Mouse (Mus musculus) spleen, postnatal 10 days (tissue): ENCODE data around the gene Nudt9.

Source experiments
- DNase-seq, 2 experiments: peaks; one replicate each; pipeline ENCODE4 v3.0.0; 2021 to 2022; ENCODE audit warnings: low spot score in 2 of 2

The Nudt9 gene

GRCm38 (mm10) chr5:104077508-104077907 is 31.4 kb downstream of the Nudt9 start, which contains the start of gene Gm17660:
TSS of gene Gm17660 (minus strand) at chr5:104077608.
- no peak for DNase-seq

GRCm38 (mm10) chr5:104080736-104081135 is 34.6 kb downstream of the Nudt9 start:
- DNase-seq: no peak

GRCm38 (mm10) chr5:104085366-104085765 is 39.3 kb downstream of the Nudt9 start:
- DNase-seq: no peak

DNA sequence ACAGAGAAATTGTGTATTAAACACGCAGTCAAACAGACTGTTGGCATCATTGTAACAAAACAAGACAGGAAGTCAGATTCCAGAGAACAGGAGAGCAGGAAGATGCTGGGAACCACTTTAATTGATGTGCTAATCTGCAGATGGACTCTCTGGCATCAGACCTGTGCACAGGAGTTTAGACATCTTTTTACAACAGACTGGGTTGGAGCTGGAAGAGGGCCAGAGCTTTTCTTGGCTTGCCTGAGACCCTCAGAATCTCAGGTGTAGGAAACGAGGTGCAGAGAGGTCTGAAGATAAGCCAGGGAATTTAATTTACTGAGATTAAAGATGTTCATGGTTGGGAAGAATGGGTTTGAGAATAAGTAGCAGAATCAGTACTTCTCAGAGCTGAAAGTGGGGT is 43.6 kb downstream of the Nudt9 start:
- DNase-seq: no peak

- no peak for DNase-seq
These were observed 49.4 kb downstream of the Nudt9 start for GRCm38 (mm10) chr5:104095416-104096077.

DNA sequence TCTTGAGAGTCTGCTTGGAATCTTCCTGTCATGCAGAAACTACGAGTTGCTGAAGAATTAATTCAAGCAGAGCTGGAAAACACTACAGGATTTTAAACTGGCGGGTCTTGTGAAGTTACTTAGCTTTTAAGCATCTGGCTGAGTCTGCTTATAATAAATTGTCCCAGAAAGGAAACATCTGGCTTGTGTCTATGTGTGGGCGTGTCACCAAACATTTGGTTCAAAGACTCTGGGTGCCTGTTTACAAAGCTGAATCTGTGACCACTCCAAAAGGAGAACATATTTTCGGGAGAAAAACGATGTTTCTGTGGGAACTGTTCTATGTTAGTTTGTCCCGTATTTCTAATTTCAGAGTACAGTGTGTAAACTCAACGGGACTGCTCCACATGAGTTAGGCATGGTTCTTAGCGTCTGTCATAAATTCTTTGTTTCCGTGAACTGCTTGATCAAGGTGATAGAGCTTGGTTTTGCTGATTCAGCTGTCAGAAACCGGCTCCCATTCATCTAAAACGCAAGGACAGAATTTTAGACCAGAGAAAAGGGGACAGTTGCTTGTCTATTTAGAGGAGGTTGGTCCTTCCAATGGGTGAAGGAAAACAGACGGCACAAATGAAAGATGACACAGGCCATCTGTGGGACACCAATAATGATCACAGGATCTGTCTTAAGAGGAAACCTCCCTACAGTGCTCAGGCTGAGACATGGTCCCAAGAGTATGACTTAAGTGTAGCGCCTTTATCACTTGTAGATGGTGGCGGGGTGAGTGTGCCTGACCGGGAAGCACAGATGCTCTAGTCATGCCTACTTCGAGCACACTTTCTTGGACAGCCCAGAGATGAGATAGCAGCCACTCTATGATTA is 50.2 kb downstream of the Nudt9 start:
- DNase-seq: no peak

- no peak for DNase-seq
These were observed 55.8 kb downstream of the Nudt9 start for GRCm38 (mm10) chr5:104101678-104102531.

- DNase-seq: no peak
These were observed 57.1 kb downstream of the Nudt9 start for GRCm38 (mm10) chr5:104103171-104103570.

GRCm38 (mm10) chr5:104104111-104104510 is 58.0 kb downstream of the Nudt9 start:
- DNase-seq: no peak

GRCm38 (mm10) chr5:104108127-104108875 is 62.2 kb downstream of the Nudt9 start:
- DNase-seq: no peak

DNA sequence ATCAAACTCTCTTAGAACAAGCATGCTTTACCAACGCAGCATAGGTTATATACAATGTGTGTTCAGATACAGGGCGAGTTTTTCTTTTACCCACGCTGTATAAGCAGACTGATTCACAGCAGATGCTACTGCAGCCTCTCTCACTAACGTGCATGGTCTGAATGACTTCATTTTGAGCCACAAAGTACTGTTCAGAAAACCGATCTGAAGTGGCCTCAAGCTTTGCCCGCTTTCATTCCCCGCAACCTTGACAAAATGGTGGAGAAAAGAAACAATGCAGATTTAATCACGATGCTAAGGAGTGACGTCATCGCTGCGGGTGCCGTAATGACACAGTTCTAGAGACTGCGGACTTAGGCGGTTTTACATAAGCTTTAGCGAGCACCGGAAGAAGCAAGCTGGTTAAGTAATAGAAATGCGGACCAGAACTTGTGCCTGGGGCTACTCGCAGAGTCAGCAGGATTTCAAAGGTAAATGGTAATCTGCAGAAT is 62.8 kb downstream of the Nudt9 start:
- DNase-seq: no peak

- no peak for DNase-seq
These were observed 63.4 kb downstream of the Nudt9 start for GRCm38 (mm10) chr5:104109516-104109915.

DNA sequence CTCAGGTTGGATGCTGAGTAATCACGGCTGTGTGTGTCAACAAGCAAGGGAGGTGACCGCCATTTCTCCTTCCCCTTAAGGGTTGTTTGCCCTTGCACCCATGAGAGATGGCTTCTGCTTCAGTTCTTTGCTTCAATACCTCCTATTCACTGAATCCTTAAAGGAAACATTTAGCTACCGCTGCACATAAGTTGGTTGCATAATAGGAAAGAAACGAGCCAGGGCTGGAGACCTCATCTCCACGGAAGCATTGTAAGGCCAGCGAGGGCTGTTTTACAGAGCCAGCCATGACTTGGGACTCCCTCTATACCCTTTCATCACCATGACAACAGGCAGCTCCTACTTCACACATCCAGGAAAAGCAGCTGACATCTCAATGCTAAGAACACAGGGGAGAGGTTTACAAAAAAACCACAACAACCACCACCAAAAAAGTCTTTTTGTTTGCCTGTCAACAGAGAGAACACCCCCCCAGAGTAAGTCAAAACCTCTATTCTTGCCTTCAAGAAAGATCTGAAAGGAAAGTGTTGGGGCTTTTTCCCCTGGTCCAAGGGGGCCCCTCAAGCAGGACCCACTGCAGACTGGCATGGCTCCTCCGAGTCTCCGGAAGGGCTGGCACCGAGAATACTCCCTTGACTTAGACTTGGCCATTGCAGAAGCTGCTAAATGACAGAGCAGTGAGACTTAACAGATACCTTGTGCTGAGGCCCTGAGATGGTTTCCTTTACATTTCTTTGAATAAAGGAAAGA is 64.2 kb downstream of the Nudt9 start:
- no peak for DNase-seq

DNA sequence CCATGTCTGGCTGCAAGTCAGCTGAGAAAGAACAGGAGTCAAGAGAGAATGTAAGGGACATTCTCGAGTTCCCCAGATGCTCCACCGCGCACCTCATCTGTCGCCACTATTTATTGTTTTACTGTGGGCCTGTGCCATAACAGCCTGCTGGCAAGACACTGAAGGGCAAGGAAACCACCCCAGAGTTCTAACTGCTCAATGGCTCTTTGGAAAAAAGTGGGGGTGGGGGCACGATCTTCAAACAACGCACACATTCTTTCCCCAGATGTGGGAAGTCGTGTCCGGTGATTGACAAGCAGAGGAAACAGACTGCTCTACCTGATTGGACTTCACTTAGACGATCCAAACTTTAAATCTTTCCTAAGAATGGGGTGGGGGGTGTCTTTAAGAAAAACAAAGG is 65.9 kb downstream of the Nudt9 start:
- DNase-seq: no peak

- DNase-seq: no peak
These were observed 66.4 kb downstream of the Nudt9 start for GRCm38 (mm10) chr5:104112511-104112910.

DNA sequence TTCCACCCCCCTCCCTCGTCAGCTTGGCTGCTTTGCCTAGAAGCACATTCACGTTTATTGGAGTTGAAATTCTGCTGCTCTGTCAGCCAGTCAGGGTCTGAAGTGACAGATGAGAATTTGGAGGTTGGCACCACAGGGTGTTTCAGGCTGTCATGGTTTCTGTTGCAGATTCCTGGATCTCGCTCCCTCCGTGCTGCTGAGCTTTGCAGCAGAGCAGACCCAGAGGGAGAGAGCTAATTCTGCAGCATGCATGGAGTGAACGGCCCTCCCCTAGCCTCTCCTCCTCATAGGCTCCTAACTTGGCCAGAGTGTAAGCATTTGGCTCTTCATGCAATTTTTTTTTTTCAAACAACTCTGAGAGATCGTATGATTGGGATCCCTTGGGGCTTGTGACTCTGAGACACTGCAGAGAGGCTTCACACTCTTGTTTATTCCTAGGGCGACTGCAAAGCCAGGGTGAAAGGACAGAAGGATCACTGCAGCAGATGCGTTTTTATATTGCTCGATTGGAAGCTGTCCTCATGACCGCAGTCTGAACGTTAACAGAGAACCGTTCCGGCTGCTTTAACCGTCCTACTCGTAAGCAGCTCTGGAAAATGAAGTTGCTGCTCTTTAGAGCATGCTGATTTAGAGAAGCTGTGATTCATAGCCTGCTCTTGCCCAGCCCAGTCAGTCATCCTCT is 67.5 kb downstream of the Nudt9 start, which contains the start of gene Sparcl1:
Sparcl1 (minus strand) TSS at position 243 of the 682 bp plus-strand sequence.
- DNase-seq: no peak
